Mouse (Mus musculus): ENCODE measurements around the gene Stard5. TPM values are rescaled to one million over a fixed set of nuclear protein-coding genes. Genes with fewer than 3 reads are reported as not detected.
A peak's percentile ranks its signal among the peaks of the same experiment; 100 is the strongest.

Stard5 gene
- 10 to 100 TPM; 13.4 to 16.4 TPM for total RNA-seq (2021)
- long read RNA-seq, transcript Stard5-201 (6 exons, 2,483 nt): major isoform, 7 of 10 reads
- long read RNA-seq, partial matches to known transcripts: 1 of 10 reads
- long read RNA-seq, other reads (novel, unspliced or antisense): 2 of 10 reads

- DNase-seq (ENCODE audit: low spot score in 2 of 2): peak; percentile 83 to 85
Measured at GRCm38 (mm10) chr7:83631828-83632681, at the start of gene Stard5. Gene Stard5 (plus strand): TSS chr7:83631959.

DNA sequence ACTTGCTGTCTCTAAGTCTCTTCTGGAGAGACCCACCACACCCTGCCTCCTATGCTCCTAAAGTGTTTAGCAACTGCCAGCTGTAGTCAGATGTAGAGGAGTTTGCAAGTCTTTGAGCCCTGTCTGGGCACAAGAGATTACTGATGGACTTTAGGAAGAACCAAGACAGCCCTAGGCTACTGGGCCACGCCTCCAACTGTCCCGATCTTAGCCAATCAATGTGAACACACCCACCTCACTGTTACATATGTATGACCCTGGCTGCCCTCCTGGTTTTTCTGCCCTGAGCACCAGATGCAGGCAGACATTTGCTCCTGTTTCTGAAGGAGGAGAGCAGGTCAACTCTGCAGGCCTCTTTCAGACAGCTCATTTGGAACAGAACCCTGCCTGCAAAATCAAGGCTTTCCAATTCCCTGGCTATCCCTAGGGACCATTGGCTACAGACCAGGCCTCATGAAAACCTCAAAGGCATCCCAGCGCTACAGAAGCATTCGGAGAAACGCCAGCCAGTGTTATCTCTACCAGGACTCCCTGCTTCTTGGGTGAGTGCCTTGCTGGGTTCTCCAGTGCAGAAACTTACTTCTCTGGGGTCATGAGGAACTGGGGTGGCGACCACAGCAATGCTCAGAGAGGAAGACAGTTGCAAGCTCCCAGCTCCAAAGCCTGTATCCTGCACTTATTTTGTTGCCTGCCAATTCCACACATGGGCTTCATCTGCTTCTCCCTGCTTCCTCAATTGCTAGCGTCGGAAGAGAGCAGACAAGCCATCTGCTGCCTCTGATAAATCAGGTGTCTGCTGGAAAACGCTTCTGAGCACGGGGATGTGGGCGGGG lies 46.9 kb upstream of the Stard5 start, which contains the start of gene Tmc3:
Gene Tmc3 (plus strand): TSS at position 289 of the 833 bp plus-strand sequence.
- peak; percentile 43 to 46 for DNase-seq (ENCODE audit: low spot score in 2 of 2)

DNA sequence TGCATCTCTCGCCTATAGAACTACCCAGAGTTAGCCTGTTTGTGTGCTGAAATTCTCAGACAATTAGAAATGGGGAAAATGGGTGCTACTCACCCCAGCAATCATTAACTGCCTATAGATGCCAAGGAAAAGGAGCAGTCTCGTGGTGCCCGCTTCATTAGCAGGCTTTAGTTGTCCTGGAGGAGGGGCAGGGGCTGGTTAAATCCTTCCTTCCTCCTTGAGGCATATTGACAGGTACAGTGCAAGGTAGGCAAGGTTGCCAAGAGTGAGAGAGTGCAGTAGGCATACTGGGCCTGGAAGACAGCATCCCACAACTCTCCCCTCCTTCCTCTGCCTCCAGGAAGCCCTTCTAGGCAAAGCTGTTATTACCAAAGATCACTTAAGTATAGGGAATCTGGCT lies 37.7 kb upstream of the Stard5 start:
- DNase-seq (ENCODE audit: low spot score in 2 of 2): no peak

DNA sequence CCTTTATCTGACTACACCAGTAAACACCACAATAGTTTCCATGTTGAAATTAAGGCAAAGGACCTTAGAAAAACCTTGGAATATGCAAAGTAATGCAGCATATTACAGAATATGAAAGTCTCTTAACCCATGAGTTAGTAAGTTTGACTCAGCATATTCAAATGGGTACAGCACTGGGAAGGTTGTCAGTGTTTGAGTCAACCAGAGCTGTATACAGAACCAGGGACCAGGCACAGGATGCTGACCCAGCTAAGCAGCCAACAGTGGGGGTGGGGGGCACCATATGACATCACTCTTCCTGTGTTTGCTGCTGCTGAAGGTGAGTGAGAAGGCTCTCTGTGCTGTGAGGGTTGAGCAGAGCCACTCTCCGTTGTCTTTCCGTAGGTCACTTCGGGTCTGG lies 34.7 kb upstream of the Stard5 start:
- DNase-seq (ENCODE audit: low spot score in 2 of 2): no peak

DNA sequence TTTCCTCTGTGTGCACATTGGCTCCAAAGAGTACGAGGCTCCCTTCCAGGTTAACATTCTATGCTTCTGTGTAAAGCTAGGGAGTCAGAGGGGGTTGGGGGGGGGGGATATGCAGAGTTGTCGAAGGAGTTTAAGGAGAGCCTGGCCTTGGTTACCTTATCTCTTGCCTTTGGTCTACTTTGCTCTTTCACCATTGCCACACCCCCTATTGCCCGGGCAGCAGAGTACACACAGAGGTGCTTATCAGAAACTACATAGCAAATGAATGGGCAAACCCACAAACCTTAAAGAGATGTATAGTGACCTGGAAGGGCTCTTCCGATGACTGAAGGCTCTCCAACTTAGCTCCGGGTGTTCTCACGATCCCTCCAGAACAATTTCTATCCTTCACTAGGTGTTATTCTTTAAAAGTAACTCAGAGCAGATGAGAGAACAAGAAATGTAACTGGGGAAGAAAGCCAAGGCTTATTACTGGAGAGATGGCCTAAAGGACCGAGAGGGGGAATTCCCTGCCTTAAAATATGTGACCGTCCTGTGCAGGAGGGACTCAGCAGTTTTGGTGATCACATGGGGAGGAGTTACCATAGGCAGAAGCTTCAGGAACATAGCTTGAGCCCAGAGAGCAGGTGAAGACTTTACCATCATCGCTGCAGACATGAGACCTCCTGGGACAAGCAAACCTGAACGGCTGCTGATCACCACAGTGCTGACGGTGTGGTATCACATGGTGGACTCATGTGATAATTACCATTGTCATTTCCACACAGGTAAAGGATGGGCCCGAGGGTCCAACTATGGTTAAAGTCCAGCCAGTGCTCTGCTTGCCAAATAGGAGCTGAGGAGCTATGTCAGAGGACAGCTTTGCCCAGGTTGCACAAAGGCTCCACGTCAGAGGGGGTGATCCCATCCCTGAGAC lies 32.5 kb upstream of the Stard5 start:
- no peak for DNase-seq (ENCODE audit: low spot score in 2 of 2)

- DNase-seq (ENCODE audit: low spot score in 2 of 2): peak; percentile 30 to 52
Measured at GRCm38 (mm10) chr7:83599913-83600286, 31.9 kb upstream of the Stard5 start.

DNA sequence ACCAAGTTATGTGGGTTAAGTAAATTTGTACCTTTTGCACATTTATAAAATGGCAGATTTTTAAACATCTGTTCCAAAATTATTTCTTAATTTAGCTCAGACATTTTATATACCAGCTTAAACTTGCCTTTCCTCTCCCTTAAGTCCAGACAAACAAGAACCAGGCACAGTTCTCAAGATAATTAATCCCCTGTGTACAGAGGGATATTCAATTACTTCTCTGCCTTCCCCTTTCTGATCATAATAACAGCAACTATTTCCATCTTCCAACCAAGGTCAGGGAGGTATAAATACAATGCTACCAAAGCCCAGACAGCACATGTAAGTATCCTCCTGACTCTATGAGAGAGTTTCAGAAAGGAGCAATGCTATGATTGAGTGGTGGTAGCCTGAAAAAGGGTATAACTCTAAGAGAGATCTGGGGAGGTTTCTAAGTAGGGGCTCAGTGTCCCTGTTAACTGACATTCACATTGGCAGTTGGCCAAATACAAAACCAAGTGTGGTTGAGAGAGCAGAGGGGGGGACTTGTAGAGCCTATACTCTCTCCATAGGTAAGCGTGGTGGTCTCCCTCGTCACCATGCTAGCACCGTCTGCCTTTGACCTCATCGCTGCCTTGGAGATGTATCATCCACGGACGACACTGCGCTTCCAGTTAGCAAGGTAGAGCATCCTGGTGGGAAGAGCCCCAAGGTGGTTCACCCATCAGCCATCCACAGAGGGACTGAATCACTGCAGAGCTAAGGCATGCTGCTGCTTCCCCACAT lies 27.4 kb upstream of the Stard5 start:
- DNase-seq (ENCODE audit: low spot score in 2 of 2): no peak

DNA sequence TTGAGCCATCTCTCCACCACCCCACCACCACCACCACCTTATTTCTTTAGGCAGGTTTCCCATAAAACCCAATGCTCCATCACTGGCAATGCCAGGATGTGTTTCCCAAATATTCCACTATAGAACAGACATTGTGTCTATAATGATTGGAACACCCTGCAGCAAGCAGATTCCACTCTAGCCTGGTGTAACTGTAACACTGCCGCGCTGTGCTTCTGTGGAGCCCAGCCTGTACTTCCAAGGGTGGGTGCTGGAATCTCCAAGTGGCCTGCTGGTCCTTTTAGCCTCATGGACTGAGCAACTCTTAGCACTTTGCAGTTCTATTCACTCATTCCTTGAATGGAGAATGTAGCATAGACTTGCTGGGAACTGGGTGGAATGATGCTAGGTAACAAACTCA lies 25.0 kb upstream of the Stard5 start:
- no peak for DNase-seq (ENCODE audit: low spot score in 2 of 2)

GRCm38 (mm10) chr7:83609891-83610290 lies 21.9 kb upstream of the Stard5 start:
- no peak for DNase-seq (ENCODE audit: low spot score in 2 of 2)

DNA sequence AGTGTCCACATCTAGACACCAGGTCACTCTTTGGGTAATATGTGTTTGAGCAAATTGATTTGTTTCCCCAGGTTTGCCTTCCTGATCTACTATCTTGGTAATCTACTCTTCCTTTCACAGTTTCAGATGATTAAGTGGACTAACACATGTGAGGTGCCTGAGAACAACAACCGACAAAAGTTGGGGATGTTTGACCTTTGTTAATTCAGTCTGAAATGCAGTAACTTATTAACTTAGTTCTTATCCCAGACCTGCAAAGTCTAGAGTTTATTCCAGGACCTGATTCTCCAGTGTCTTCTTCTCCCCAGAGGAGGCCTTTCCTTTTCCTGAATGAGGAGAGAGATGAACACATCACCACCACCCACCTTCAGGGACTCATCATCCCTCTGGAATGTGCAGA lies 19.9 kb upstream of the Stard5 start:
- DNase-seq (ENCODE audit: low spot score in 2 of 2): no peak

GRCm38 (mm10) chr7:83615272-83615671 lies 16.5 kb upstream of the Stard5 start:
- no peak for DNase-seq (ENCODE audit: low spot score in 2 of 2)

DNA sequence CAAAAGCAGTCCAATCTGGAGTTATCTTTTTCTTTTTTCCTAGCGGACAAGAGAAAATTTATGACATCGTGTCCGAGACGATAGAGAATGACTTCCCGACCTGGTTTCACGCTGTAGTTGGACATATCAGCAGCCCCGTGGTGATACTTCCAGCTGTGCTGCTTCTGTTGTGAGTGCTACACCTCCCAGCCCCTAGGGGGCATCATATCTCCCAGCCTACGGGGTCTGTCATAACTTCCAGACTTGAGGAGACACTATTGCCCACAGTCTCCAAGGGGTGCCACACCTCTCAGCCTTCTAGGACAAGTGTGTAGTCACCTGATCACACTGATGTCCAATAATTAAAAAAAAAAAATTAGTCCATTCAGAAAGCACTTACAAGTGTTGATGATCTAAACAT lies 15.9 kb upstream of the Stard5 start:
- no peak for DNase-seq (ENCODE audit: low spot score in 2 of 2)

DNA sequence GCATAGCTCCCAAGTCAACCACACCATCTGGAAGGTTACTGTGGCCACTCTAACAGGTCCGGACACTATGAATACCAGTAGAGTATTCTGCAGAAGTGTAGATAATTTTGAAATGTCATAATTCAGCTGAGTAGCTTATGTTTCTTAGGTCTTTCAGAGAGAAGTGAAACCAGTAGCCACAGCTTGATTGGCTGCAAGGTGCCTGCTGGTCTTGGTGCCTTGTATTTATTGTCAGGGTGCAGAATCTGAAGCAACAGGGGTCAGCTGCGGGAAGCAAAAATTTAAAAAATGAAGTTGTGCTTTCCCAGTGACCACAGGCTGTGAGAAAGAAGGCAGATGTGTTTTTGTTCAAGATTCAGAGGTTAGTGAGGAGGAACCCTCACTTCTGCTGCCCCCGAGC lies 15.5 kb upstream of the Stard5 start:
- DNase-seq (ENCODE audit: low spot score in 2 of 2): no peak

DNA sequence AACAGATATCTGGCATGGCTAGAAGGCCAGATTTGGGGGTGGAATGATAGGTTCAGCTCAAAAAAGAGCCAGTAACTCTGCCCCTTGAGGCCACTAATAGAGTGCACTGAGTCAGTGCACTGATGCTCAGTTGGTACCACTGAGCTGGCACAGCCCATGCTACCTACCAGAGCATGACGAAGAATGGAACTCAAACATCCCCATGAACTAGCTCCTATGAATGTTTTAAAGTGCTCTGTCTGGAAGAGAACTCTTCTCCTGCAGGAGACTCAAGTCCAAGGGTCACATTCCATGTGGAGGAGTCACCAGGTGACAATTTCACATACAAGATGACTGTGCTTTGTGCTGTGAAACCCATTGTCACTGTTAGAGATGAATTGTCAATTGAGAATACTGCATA lies 13.1 kb upstream of the Stard5 start:
- DNase-seq (ENCODE audit: low spot score in 2 of 2): no peak

DNA sequence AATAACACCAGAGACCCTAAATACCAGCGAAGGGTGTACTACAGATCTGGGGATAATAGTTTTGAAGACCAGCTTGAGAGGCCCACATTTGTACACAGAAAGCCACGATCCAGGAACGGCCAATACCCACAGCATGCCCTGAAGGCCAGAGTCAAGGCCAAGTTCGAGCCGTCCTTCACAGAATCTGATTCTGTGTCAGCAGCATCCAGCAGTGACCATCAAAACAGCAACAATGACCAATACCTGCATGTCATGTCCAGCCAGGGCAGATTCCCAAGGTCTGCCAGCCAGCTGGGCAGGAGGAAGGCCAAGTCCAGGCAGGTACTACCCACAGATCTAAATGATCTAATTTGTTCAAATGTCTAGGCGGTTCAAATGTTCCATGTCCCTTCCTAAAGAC lies 9.2 kb upstream of the Stard5 start:
- no peak for DNase-seq (ENCODE audit: low spot score in 2 of 2)

DNA sequence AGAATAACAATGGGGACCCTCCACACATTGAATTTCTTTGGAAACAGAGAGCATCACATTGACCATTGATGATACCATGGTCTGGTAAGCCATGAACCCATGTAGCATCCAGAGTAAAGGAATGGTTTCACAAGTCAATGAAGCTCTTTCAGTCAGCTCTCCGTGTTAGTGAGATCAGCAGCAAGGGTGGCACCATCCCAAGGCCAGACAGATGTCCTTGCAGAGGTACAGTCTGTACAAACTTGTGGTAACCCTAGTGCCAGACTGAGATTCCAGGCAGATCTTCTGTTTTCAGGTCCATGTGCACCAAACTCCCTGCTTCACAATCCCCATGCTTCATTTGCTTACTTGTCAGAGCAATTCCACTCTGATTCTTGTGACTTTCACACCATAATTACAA lies 7.7 kb upstream of the Stard5 start:
- DNase-seq (ENCODE audit: low spot score in 2 of 2): no peak

DNA sequence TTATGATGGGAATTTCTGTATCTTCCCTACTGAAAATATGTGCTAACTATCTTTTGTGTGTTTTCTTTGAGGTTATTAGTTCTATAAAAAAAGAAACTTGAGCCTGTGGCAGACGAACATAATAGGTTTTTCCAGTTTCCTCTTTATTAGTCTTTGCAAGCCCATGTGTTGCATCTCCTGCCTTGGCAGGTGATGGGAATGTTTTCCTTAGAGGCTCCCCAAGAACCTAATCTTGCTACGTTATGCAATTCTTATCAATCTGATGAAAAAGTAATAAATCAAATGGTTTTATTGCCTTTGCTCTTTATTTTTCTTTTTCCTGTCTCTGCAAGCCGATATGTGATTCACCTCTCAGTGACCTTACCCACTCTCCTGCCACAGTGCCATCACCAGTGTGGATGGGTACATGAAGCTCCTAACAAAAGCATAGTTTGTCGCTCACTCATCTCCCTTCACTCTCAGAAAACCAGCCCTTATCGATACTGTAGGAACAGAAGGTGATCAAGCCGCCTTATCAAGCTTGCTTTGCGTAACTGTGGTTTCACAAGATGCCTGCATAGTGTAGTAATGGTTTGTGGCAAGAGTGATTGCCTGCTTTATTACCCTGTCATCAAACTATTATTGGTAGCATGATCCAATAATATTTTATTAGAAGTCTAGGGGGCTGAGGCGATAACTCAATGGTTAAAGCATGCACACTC lies 5.1 kb upstream of the Stard5 start:
- no peak for DNase-seq (ENCODE audit: low spot score in 2 of 2)

- DNase-seq (ENCODE audit: low spot score in 2 of 2): no peak
Measured at GRCm38 (mm10) chr7:83627369-83627768, 4.4 kb upstream of the Stard5 start.

DNA sequence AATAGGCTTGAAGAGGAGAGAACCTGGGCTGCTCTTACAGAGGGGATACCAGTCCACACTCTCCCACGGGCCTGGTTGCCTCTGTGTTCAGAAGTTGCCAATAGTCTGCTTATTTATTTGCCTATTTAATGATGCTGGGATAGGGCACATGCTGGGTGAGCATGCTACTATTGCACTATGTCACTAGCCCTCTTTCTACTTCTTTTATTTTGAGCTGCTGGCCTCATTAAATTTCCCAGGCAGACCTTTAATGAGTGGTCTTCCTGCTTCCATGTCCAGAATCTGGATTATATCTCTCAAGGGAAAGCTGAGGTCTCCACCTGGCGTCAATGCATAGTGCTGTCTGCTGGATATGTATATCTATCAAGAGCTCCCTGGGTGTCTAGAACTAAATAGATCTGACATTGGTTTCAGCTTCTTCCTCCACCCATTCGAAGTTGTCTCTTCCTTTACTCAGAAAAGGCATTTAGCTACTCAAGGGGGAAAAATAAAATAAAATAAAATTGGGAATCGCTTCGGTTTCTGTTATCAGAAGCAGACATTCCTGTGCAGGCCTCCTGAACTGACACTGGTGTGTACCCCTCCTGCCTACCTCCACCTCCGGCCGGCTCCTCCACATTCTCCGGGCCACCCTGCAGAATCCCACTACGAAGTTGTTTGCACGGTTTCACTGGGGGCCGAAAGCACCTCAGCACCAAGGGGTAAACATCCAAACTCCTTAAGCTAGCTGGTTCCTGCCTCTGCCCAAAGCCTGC lies 509 bp upstream of the Stard5 start:
- no peak for DNase-seq (ENCODE audit: low spot score in 2 of 2)

All from layer of hippocampus, postnatal 10 days (tissue).